Mouse (Mus musculus): ENCODE measurements around the gene Ipcef1. TPM values are rescaled to one million over a fixed set of nuclear protein-coding genes. Genes with fewer than 3 reads are reported as not detected.

The Ipcef1 gene
- total and polyA plus RNA-seq, 3 experiments = 1.7 to 6.8 (median 4.1) TPM

- no peak overlapping the region for H3K27ac ChIP-seq (ENCODE audit: insufficient read depth, low read depth)
- H3K4me3 ChIP-seq (replicated peaks in 1 of 3; ENCODE audit: low read depth in 2 of 3, low read length in 2 of 3, poor library complexity in 1 of 3) = no peak overlapping the region
- TF ChIP-seq MAFK (IDR thresholded peaks at IDR 0.05; ENCODE audit: insufficient replicate concordance, low read length) = no peak
- TF ChIP-seq EP300 (IDR thresholded peaks at IDR 0.05; ENCODE audit: low read length) = peak; percentile 52
- TF ChIP-seq IRF4 (IDR thresholded peaks at IDR 0.05; ENCODE audit: low read depth, low read length) = peak; percentile 79
- 0 out of 2 replicates have a peak, but pooled peaks have one; percentile 28 for TF ChIP-seq MEF2A (IDR thresholded peaks at IDR 0.05; ENCODE audit: borderline replicate concordance, low read depth, low read length)
- H3K9me3 ChIP-seq (replicated peaks; ENCODE audit: low read length) = no peaks in the 10 kb centered on the region
- dilution Hi-C loops (cut with MboI; ENCODE audit: extremely low pct_ligation_motif_present, extremely low pct_unique_long_range_greater_than_20kb, low sequenced_read_pairs) (no loop called here), in situ Hi-C loops (cut with MboI; ENCODE audit: low pct_ligation_motif_present, low pct_unique_long_range_greater_than_20kb, low sequenced_read_pairs) (no loop called here)
- H3K4me1 ChIP-seq (ENCODE audit: control insufficient read depth in 1 of 2, insufficient read depth in 2 of 2) = peaks cover 0 to 32% of the 10 kb centered on the region in 2 experiments; a peak in 2 of 4 replicates
- no peak for DNase-seq (ENCODE audit: extremely low read depth)
- H3K79me2 ChIP-seq (replicated peaks; ENCODE audit: control insufficient read depth, extremely low read depth, insufficient read depth, poor library complexity, severe bottlenecking) = no peaks in the 10 kb centered on the region
- H3K36me3 ChIP-seq (replicated peaks in 1 of 2; ENCODE audit: control insufficient read depth in 1 of 2, insufficient read depth in 1 of 2, low read length in 1 of 2) = no peaks in the 10 kb centered on the region
- H3K4me2 ChIP-seq (ENCODE audit: insufficient read depth, low read depth, poor library complexity, severe bottlenecking) = no peak overlapping the region
- no peaks in the 10 kb centered on the region for H3K27me3 ChIP-seq (replicated peaks)
- H3K9ac ChIP-seq (ENCODE audit: insufficient read depth, low read depth) = no peak overlapping the region
These were observed 18.8 kb downstream of the Ipcef1 start for GRCm38 (mm10) chr10:7033459-7033858.

- DNase-seq (ENCODE audit: extremely low read depth) = no peak
- no peak for TF ChIP-seq IRF4 (IDR thresholded peaks at IDR 0.05; ENCODE audit: low read depth, low read length)
- TF ChIP-seq SMC3 (IDR thresholded peaks at IDR 0.05; ENCODE audit: low read depth, low read length) = no peak
- no peak for TF ChIP-seq USF2 (conservative IDR thresholded peaks at IDR 0.05; ENCODE audit: low read depth, low read length)
- no peak for TF ChIP-seq CHD2 (IDR thresholded peaks at IDR 0.05; ENCODE audit: low read length)
- TF ChIP-seq ELF1 (IDR thresholded peaks at IDR 0.05; ENCODE audit: low read depth, low read length) = no peak
- TF ChIP-seq EP300 (IDR thresholded peaks at IDR 0.05; ENCODE audit: low read length) = no peak
- no peak for TF ChIP-seq MXI1 (IDR thresholded peaks at IDR 0.05; ENCODE audit: low read depth, low read length)
- TF ChIP-seq ETS1 (conservative IDR thresholded peaks at IDR 0.05; ENCODE audit: low read depth, low read length) = no peak
- TF ChIP-seq NELFE (IDR thresholded peaks at IDR 0.05; ENCODE audit: low read depth, low read length) = no peak
- no peak overlapping the region for H3K27ac ChIP-seq (ENCODE audit: insufficient read depth, low read depth)
- no peak overlapping the region for H3K9ac ChIP-seq (ENCODE audit: insufficient read depth, low read depth)
- dilution Hi-C loops (cut with MboI; ENCODE audit: extremely low pct_ligation_motif_present, extremely low pct_unique_long_range_greater_than_20kb, low sequenced_read_pairs) (no loop called here), in situ Hi-C loops (cut with MboI; ENCODE audit: low pct_ligation_motif_present, low pct_unique_long_range_greater_than_20kb, low sequenced_read_pairs) (no loop called here)
- H3K36me3 ChIP-seq (replicated peaks in 1 of 2; ENCODE audit: control insufficient read depth in 1 of 2, insufficient read depth in 1 of 2, low read length in 1 of 2) = no peaks in the 10 kb centered on the region
- H3K4me2 ChIP-seq (ENCODE audit: insufficient read depth, low read depth, poor library complexity, severe bottlenecking) = no peak overlapping the region
- no peaks in the 10 kb centered on the region for H3K27me3 ChIP-seq (replicated peaks)
- no peaks in the 10 kb centered on the region for H3K79me2 ChIP-seq (replicated peaks; ENCODE audit: control insufficient read depth, extremely low read depth, insufficient read depth, poor library complexity, severe bottlenecking)
- H3K4me3 ChIP-seq (replicated peaks in 1 of 3; ENCODE audit: low read depth in 2 of 3, low read length in 2 of 3, poor library complexity in 1 of 3) = no peak overlapping the region
- no peaks in the 10 kb centered on the region for H3K9me3 ChIP-seq (replicated peaks; ENCODE audit: low read length)
- H3K4me1 ChIP-seq (ENCODE audit: control insufficient read depth in 1 of 2, insufficient read depth in 2 of 2) = 0 out of 4 replicates have a peak, but pooled peaks cover 0 to 4% of the 10 kb centered on the region in 2 experiments
These were observed 27.2 kb downstream of the Ipcef1 start for GRCm38 (mm10) chr10:7025028-7025427.

- dilution Hi-C loops (cut with MboI; ENCODE audit: extremely low pct_ligation_motif_present, extremely low pct_unique_long_range_greater_than_20kb, low sequenced_read_pairs) (no loop called here), in situ Hi-C loops (cut with MboI; ENCODE audit: low pct_ligation_motif_present, low pct_unique_long_range_greater_than_20kb, low sequenced_read_pairs) (loop anchor here (5.0 to 25.0 kb wide), 2 partner anchors 42 to 133 kb away; no protein-coding TSS in a partner anchor)
- H3K36me3 ChIP-seq (replicated peaks in 1 of 2; ENCODE audit: control insufficient read depth in 1 of 2, insufficient read depth in 1 of 2, low read length in 1 of 2) = no peaks in the 10 kb centered on the region
- no peak overlapping the region for H3K4me3 ChIP-seq (replicated peaks in 1 of 3; ENCODE audit: low read depth in 2 of 3, low read length in 2 of 3, poor library complexity in 1 of 3)
- no peaks in the 10 kb centered on the region for H3K27me3 ChIP-seq (replicated peaks)
- no peak overlapping the region for H3K27ac ChIP-seq (ENCODE audit: insufficient read depth, low read depth)
- no peak overlapping the region for H3K9ac ChIP-seq (ENCODE audit: insufficient read depth, low read depth)
- H3K79me2 ChIP-seq (replicated peaks; ENCODE audit: control insufficient read depth, extremely low read depth, insufficient read depth, poor library complexity, severe bottlenecking) = no peaks in the 10 kb centered on the region
- no peak for DNase-seq (ENCODE audit: extremely low read depth)
- no peak overlapping the region for H3K4me2 ChIP-seq (ENCODE audit: insufficient read depth, low read depth, poor library complexity, severe bottlenecking)
- TF ChIP-seq NELFE (IDR thresholded peaks at IDR 0.05; ENCODE audit: low read depth, low read length) (no peak), CTCF (conservative IDR thresholded peaks at IDR 0.05 in 1 of 2, IDR thresholded peaks at IDR 0.05 in 1 of 2; ENCODE audit: low read depth in 2 of 2, low read length in 2 of 2) (no peak)
- H3K9me3 ChIP-seq (replicated peaks; ENCODE audit: low read length) = no peaks in the 10 kb centered on the region
- 0 out of 4 replicates have a peak, but pooled peaks cover 0 to 4% of the 10 kb centered on the region in 2 experiments for H3K4me1 ChIP-seq (ENCODE audit: control insufficient read depth in 1 of 2, insufficient read depth in 2 of 2)
These were observed 31.7 kb downstream of the Ipcef1 start for GRCm38 (mm10) chr10:7020551-7020950.

All from CH12.LX (cell line).